Comparison of ENCODE assay signal across 27 mouse cellular contexts in genomic region chr3:107075705-107076104, GRCm38 (mm10). TPM values are rescaled to one million over a fixed set of nuclear protein-coding genes. Genes with fewer than 3 reads are reported as not detected.
"Had no signal": no experiment of that assay in that cellular context is flagged by ENCODE, and none has a peak within 500 bp of the region (broad histone marks: within the 10 kb centered on the region; RNA-seq: fewer than 3 reads in every experiment).

No protein-coding gene starts in this region.

- H3K4me1 ChIP-seq: heart, embryonic 15.5 days; kidney, embryonic 15.5 days; limb, embryonic 13.5 days; limb, embryonic 15.5 days; liver, embryonic 12.5 days had no signal

- H3K4me3 ChIP-seq: heart, adult 2 months; heart, embryonic 13.5 days; heart, embryonic 15.5 days; kidney, embryonic 15.5 days; limb, embryonic 13.5 days; limb, embryonic 15.5 days; liver, embryonic 12.5 days had no signal

- H3K9me3 ChIP-seq: heart, embryonic 13.5 days; heart, embryonic 15.5 days; kidney, embryonic 15.5 days; limb, embryonic 13.5 days; limb, embryonic 15.5 days; liver, embryonic 12.5 days had no signal

- H3K9ac ChIP-seq: heart, embryonic 13.5 days; heart, embryonic 15.5 days; hindbrain, embryonic 14.5 days; kidney, embryonic 15.5 days; limb, embryonic 13.5 days; limb, embryonic 15.5 days; liver, embryonic 12.5 days; liver, embryonic 14.5 days had no signal

- H3K4me2 ChIP-seq: heart, embryonic 11.5 days; heart, embryonic 13.5 days; heart, embryonic 15.5 days; hindbrain, embryonic 14.5 days; kidney, embryonic 15.5 days; limb, embryonic 13.5 days; limb, embryonic 15.5 days; liver, embryonic 12.5 days had no signal

- H3K36me3 ChIP-seq: heart, embryonic 13.5 days; heart, embryonic 15.5 days; kidney, embryonic 15.5 days; limb, embryonic 13.5 days; limb, embryonic 15.5 days; liver, embryonic 12.5 days had no signal

- ATAC-seq: hindbrain, embryonic 16.5 days; liver, embryonic 12.5 days had no signal

- DNase-seq: gastrocnemius, postnatal 14 days; gastrocnemius, postnatal 36 days; heart, adult 2 months; heart, postnatal 14 days; heart, postnatal 36 days; kidney, adult 11 months; kidney, adult 2 months; kidney, adult 9 months; kidney, postnatal 14 days; kidney, postnatal 36 days; layer of hippocampus, adult 9-11 months; layer of hippocampus, postnatal 36 days; left cerebral cortex, postnatal 4 days had no signal

- H3K27me3 ChIP-seq: heart, embryonic 13.5 days; heart, embryonic 15.5 days; kidney, embryonic 15.5 days; limb, embryonic 13.5 days; limb, embryonic 15.5 days; liver, embryonic 12.5 days had no signal

- H3K27ac ChIP-seq: heart, adult 2 months; heart, embryonic 13.5 days; heart, embryonic 15.5 days; hindbrain, embryonic 14.5 days; kidney, embryonic 15.5 days; kidney, postnatal 0 days; limb, embryonic 13.5 days; limb, embryonic 15.5 days; liver, embryonic 12.5 days; liver, embryonic 14.5 days had no signal

RNA-seq across cellular contexts. Expression of gene Kcna2, which starts 25.2 kb away (rescaled TPM):
- total RNA-seq: hematopoietic stem cell, adult 5-6 weeks had no signal
- polyA plus RNA-seq: limb, embryonic 11.5 days had no signal

RNA-seq across cellular contexts. Expression of gene Kcna3, which starts 39.7 kb away (rescaled TPM):
- total RNA-seq: gastrocnemius, adult 8-10 months had no signal
